Mouse (Mus musculus) CD4-positive naive resting alpha-beta T cell, adult 57 days (primary cell): Measurements from ENCODE around the gene Glra4. TPM values are rescaled to one million over a fixed set of nuclear protein-coding genes. Genes with fewer than 3 reads are reported as not detected.

ENCODE experiments used
- total RNA-seq: library from RNA; stranded (reverse); gene quantifications from one replicate; pipeline ENCODE4 v1.2.4, GENCODE M21; 2023

Gene Glra4
- total RNA-seq, result not detected

DNA sequence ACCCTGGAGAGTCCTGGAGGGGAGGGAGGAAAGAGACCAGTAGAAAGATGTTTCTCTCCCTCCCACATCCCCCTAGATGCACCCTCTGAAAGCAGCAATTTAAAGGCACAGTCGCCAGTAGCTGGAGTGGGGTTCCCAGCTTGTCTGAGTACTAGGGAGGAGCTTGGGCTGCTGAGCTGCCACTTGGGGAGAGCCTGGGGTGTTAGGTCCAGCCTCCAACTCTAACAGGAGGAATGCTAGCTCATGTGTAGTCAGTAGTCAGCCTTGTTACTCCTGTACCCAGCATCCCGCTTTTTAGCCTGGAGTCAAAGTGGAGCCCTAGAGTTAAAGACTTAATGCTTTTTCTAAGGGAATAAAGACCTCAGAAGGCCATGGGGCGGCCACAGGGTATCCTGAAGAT, at the start of gene Glra4:
Glra4 (minus strand) TSS at position 101 of the 400 bp plus-strand sequence.

GRCm38 (mm10) chrX:136822371-136822770, 42.4 kb upstream of the Glra4 start, which contains the start of gene Plp1:
TSS of gene Plp1 (plus strand) at chrX:136822671.

GRCm38 (mm10) chrX:136743459-136743858, 36.5 kb downstream of the Glra4 start, which contains the start of gene Morf4l2:
TSS of gene Morf4l2 (minus strand) at chrX:136743690.

Other genes with a start within 250 kb of the Glra4 start
- gene Kir3dl2, start 236.1 kb downstream of the Glra4 start, total RNA-seq, result not detected
- gene Tceal3, start 189.3 kb downstream of the Glra4 start, total RNA-seq, result 1.1 TPM
- not detected for gene Tceal1, start 72.2 kb downstream of the Glra4 start, total RNA-seq
- gene Morf4l2, start 36.5 kb downstream of the Glra4 start, total RNA-seq, result 128 TPM
- gene Plp1, start 42.5 kb upstream of the Glra4 start, total RNA-seq, result 4.8 TPM
- gene Rab9b, start 88.6 kb upstream of the Glra4 start, total RNA-seq, result not detected
- gene H2bfm, start 147.2 kb upstream of the Glra4 start, total RNA-seq, result not detected
- 7.5 TPM for gene Tmsb15b2, start 195.4 kb upstream of the Glra4 start, total RNA-seq
- 0.98 TPM for gene Tmsb15l, start 196.7 kb upstream of the Glra4 start, total RNA-seq
- gene Tmsb15b1, start 196.7 kb upstream of the Glra4 start, total RNA-seq, result 3.5 TPM
- gene Zcchc18, start 213.0 kb upstream of the Glra4 start, total RNA-seq, result 1.7 TPM